Mouse (Mus musculus) stomach, embryonic 14.5 days (tissue): Measurements from ENCODE around the gene Fiz1. TPM values are rescaled to one million over a fixed set of nuclear protein-coding genes. Genes with fewer than 3 reads are reported as not detected.
"Not testable (repeated sequence)": the region's sequence is repeated elsewhere in the genome, so short reads cannot be mapped to it uniquely, and the experiment has no call there.

Source experiments
- ATAC-seq: fragments of 200-750 bp; cut with Nextera tagmentation; 2 replicates; pipeline ENCODE4 v1.8.0; 2017; ENCODE audit warnings: low read depth, moderate TSS enrichment; ENCODE audit not compliant: insufficient number of reproducible peaks, insufficient read depth, low FRiP score
- H3K27ac ChIP-seq: fragments of 300-500 bp; sonication (generic); 2 replicates; pipeline ENCODE4 v1.5.1; 2014; ENCODE audit warnings: mild to moderate bottlenecking, low read length, moderate library complexity, mixed read lengths
- H3K27me3 ChIP-seq: fragments of 300-500 bp; sonication (generic); 2 replicates; pipeline ENCODE4 v1.6.1; 2014; ENCODE audit warnings: low read length, control low read depth, mixed read lengths; ENCODE audit not compliant: control insufficient read depth, insufficient read depth
- H3K36me3 ChIP-seq: fragments of 300-500 bp; sonication (generic); 2 replicates; pipeline ENCODE4 v1.6.1; 2014; ENCODE audit warnings: mild to moderate bottlenecking, control low read depth, low read length, moderate library complexity, mixed read lengths; ENCODE audit not compliant: control insufficient read depth, insufficient read depth
- H3K4me1 ChIP-seq: fragments of 300-500 bp; sonication (generic); 2 replicates; pipeline ENCODE4 v1.6.1; 2014; ENCODE audit warnings: low read length, control low read depth, mixed read lengths; ENCODE audit not compliant: control insufficient read depth, insufficient read depth
- H3K4me2 ChIP-seq: fragments of 300-500 bp; sonication (generic); replicated peaks from 2 replicates; pipeline ENCODE4 v1.6.1; 2014; ENCODE audit warnings: low read depth, low read length, control low read depth
- H3K4me3 ChIP-seq: fragments of 300-500 bp; sonication (generic); 2 replicates; pipeline ENCODE4 v1.5.1; 2014; ENCODE audit warnings: low read depth, low read length, control low read depth
- H3K9ac ChIP-seq: fragments of 300-500 bp; sonication (generic); replicated peaks from 2 replicates; pipeline ENCODE4 v1.6.1; 2014; ENCODE audit warnings: low read depth, mild to moderate bottlenecking, control low read depth, low read length, moderate library complexity, mixed read lengths
- H3K9me3 ChIP-seq: fragments of 300-500 bp; sonication (generic); 2 replicates; pipeline ENCODE4 v1.6.1; 2016; ENCODE audit warnings: low read depth, low read length, control low read depth; ENCODE audit not compliant: control insufficient read depth
- WGBS: fragments of 180-500 bp; shearing (Covaris S2); extraction: QIAGEN DNeasy Blood & Tissue Kit; methylation state at CpG from one replicate; pipeline ENCODE4 v1.1.7; 2014; 5-methylcytosine and 5-hydroxymethylcytosine counted together
- polyA plus RNA-seq: library from polyadenylated mRNA; unstranded; fragments of >200 nt; fragmentation: Nextera tagmentation; extraction: Ambion mirVana; gene quantifications from 2 replicates; pipeline ENCODE4 v1.2.1, GENCODE M21; 2014

Fiz1 gene
- polyA plus RNA-seq, 1 experiment from 2014 or later = 33.0 TPM

DNA sequence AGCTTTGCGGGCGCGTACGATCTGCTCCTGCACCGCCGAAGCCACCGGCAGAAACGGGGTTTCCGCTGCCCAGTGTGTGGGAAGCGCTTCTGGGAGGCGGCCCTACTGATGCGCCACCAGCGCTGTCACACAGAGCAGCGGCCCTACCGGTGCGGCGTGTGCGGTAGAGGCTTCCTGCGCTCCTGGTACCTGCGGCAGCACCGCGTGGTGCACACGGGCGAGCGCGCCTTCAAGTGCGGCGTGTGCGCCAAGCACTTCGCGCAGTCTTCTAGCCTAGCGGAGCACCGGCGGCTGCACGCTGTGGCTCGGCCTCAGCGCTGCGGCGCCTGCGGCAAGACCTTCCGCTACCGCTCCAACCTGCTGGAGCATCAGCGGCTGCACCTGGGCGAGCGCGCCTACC, 17.0 kb upstream of the Fiz1 start:
- Histone ChIP-seq H3K36me3 (peaks cover 75% of the 10 kb centered on the region), H3K27ac (no peak overlapping the region), H3K9me3 (peaks cover 38% of the 10 kb centered on the region), H3K27me3 (no peaks in the 10 kb centered on the region), H3K4me1 (no peaks in the 10 kb centered on the region), H3K9ac (no peak overlapping the region), H3K4me2 (no peak overlapping the region), H3K4me3 (no peak overlapping the region)
- ATAC-seq = no peak
- 83% methylated on average over 46 of the region's 46 CpGs for WGBS

DNA sequence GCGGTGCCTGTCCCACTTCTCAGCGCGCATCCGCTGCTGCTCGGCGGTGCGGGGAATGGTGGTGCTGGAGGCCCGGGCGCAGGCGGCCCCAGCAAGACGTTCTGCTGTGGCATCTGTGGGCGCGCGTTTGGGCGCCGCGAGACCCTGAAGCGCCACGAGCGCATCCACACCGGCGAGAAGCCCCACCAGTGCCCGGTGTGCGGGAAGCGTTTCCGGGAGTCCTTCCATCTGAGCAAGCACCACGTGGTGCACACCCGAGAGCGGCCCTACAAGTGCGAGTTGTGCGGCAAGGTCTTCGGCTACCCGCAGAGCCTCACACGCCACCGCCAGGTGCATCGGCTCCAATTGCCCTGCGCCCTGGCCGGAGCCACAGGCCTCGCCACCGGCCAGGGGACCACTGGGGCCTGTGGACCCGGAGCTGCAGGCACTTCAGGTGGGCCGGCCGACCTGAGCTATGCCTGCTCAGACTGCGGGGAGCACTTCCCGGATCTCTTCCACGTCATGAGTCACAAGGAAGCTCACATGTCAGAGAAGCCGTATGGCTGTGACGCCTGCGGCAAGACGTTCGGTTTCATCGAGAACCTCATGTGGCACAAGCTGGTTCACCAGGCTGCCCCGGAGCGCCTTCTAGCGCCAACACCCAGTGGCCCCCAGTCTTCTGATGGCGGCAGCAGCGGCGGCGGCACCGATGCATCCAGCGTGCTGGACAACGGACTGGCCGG, 16.2 kb upstream of the Fiz1 start:
- WGBS = 84% methylated on average over 61 of the region's 63 CpGs
- Histone ChIP-seq H3K4me2 (no peak overlapping the region), H3K27me3 (no peaks in the 10 kb centered on the region), H3K4me1 (no peaks in the 10 kb centered on the region), H3K27ac (no peak overlapping the region), H3K36me3 (peaks cover 70% of the 10 kb centered on the region), H3K9ac (no peak overlapping the region), H3K9me3 (peaks cover 38% of the 10 kb centered on the region), H3K4me3 (no peak overlapping the region)
- ATAC-seq = no peak

- Histone ChIP-seq H3K9me3 (peaks cover 38% of the 10 kb centered on the region), H3K27me3 (no peaks in the 10 kb centered on the region), H3K4me1 (no peaks in the 10 kb centered on the region), H3K9ac (no peak overlapping the region), H3K4me3 (no peak overlapping the region), H3K4me2 (no peak overlapping the region), H3K36me3 (peaks cover 67% of the 10 kb centered on the region), H3K27ac (no peak overlapping the region)
- no peak for ATAC-seq
- 91% methylated on average over 21 of the region's 21 CpGs for WGBS
These were observed 15.4 kb upstream of the Fiz1 start for GRCm38 (mm10) chr7:5029946-5030345.

DNA sequence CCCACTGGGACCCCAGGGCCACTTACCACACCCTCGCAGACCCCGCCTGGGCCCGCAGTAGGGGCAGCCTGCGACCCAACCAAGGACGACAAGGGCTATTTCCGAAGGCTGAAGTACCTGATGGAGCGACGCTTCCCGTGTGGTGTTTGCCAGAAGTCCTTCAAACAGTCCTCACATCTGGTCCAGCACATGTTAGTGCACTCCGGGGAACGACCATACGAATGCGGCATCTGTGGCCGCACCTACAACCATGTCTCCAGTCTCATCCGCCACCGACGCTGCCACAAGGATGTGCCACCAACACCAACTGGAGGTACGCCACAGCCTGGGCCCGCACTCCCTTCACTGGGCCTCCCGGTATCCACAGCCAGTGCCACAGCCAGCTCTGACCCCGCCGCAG, 15.0 kb upstream of the Fiz1 start:
- ATAC-seq = no peak
- no peaks in the 10 kb centered on the region for H3K4me1 ChIP-seq
- WGBS = 94% methylated on average over 22 of the region's 22 CpGs
- H3K27me3 ChIP-seq = no peaks in the 10 kb centered on the region
- H3K9me3 ChIP-seq = peaks cover 38% of the 10 kb centered on the region
- H3K4me3 ChIP-seq = no peak overlapping the region
- no peak overlapping the region for H3K27ac ChIP-seq
- H3K4me2 ChIP-seq = no peak overlapping the region
- H3K36me3 ChIP-seq = peaks cover 69% of the 10 kb centered on the region
- no peak overlapping the region for H3K9ac ChIP-seq

DNA sequence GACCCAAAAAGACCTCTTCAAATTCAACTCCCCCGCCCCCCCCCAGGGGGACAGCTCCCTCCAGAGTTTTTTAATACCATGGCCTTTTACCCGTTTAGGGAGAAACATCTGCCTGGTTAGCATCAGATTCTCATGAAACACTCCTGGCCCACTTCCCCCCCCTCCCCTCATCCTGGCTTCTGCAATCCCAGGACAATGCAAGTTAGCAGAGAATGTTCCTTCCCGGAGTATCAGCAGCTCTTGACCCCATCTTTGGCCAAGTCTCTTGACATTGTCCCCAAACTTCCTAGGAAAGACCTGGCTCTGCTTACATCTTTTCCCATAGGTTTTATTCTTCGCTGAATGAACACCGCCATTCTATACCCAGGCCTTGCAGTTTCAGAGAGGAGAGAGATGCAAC, 6.7 kb upstream of the Fiz1 start:
- WGBS = 43% methylated on average over 5 of the region's 5 CpGs
- ATAC-seq = no peak
- Histone ChIP-seq H3K27me3 (no peaks in the 10 kb centered on the region), H3K4me1 (peaks cover 9% of the 10 kb centered on the region; the same call in 1 of the 2 replicates), H3K4me2 (peak overlapping the region; percentile 84), H3K9me3 (no peaks in the 10 kb centered on the region), H3K4me3 (peak overlapping the region; percentile 85), H3K27ac (peak overlapping the region; percentile 98), H3K9ac (peak overlapping the region; percentile 84), H3K36me3 (peaks cover 29% of the 10 kb centered on the region)

DNA sequence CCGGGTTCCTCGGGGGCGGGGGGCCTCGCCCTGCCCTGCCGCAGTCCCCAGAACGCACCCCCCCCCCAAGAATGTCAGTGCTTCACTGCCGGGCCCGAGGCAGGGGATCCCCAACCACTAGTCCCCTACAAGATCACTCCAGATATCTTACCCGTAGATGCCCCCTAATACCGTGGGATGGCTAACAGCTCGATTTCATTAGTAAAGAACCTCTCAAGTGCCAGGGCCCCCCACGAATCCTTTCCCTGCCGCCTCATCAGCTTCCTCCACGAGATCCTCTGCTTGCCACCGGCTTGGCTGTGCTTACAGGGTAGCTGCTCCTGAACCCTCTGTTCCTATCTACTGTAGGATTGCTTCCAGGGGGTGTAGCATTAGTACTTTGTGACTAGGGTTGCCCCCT, 6.2 kb upstream of the Fiz1 start:
- H3K27ac ChIP-seq = peak overlapping the region; percentile 98
- no peaks in the 10 kb centered on the region for H3K27me3 ChIP-seq
- peak overlapping the region; percentile 84 for H3K4me2 ChIP-seq
- peaks cover 9% of the 10 kb centered on the region; the same call in 1 of the 2 replicates for H3K4me1 ChIP-seq
- H3K9me3 ChIP-seq = no peaks in the 10 kb centered on the region
- peak; percentile 11; the same call in 1 of the 2 replicates for ATAC-seq
- peak overlapping the region; percentile 84 for H3K9ac ChIP-seq
- peaks cover 29% of the 10 kb centered on the region for H3K36me3 ChIP-seq
- H3K4me3 ChIP-seq = peak overlapping the region; percentile 85
- under 1% methylated on average over 15 of the region's 15 CpGs for WGBS

GRCm38 (mm10) chr7:5020000-5020681, 5.6 kb upstream of the Fiz1 start, which contains the start of the genes Zfp865 and Ccdc106:
TSS of gene Zfp865 (plus strand) at chr7:5020376.
TSS of gene Ccdc106 (plus strand) at chr7:5020553.
- Histone ChIP-seq H3K27ac (peak within 1 kb of the TSS; percentile 98), H3K9me3 (no peaks in the 10 kb centered on the region), H3K36me3 (peaks cover 29% of the 10 kb centered on the region), H3K9ac (peak within 1 kb of the TSS; percentile 84), H3K4me2 (peak within 1 kb of the TSS; percentile 84), H3K4me1 (peaks cover 9% of the 10 kb centered on the region; the same call in 1 of the 2 replicates), H3K4me3 (peak within 1 kb of the TSS; percentile 85), H3K27me3 (no peaks in the 10 kb centered on the region)
- ATAC-seq = peak; percentile 93
- WGBS = under 1% methylated on average over 49 of the region's 49 CpGs

DNA sequence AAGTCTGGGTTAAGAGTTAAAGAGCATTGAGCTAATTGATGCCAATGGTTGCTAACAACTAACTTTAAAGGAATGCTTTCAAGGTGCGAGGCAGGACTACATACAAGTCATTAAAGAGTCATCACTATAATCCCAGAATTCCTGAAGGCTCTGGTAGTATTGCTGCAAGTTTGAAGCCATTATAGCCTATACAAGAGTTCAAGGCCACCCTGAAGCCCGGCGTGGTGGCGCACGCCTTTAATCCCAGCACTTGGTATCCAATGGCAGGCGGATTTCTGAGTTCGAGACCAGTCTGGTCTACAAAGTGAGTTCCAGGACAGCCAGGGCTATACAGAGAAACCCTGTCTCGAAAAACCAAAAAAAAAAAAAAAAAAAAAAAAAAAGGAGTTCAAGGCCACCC, 5.1 kb upstream of the Fiz1 start:
- H3K9ac ChIP-seq, ATAC-seq, H3K4me1 ChIP-seq, H3K27me3 ChIP-seq, H3K9me3 ChIP-seq: not testable (repeated sequence)
- peak overlapping the region; percentile 98 for H3K27ac ChIP-seq
- WGBS = 28% methylated on average over 8 of the region's 8 CpGs
- peak overlapping the region; percentile 85 for H3K4me3 ChIP-seq
- peaks cover 26% of the 10 kb centered on the region for H3K36me3 ChIP-seq
- peak overlapping the region; percentile 47 for H3K4me2 ChIP-seq
